Mouse (Mus musculus) lung, postnatal 4 days (tissue): ENCODE measurements around the gene Gm2042.
"Not testable (repeated sequence)": the region's sequence is repeated elsewhere in the genome, so short reads cannot be mapped to it uniquely, and the experiment has no call there.

Experiments used
- DNase-seq, 2 experiments: peaks; one replicate each; pipeline ENCODE4 v3.0.0; 2021

Gm2042 gene

DNA sequence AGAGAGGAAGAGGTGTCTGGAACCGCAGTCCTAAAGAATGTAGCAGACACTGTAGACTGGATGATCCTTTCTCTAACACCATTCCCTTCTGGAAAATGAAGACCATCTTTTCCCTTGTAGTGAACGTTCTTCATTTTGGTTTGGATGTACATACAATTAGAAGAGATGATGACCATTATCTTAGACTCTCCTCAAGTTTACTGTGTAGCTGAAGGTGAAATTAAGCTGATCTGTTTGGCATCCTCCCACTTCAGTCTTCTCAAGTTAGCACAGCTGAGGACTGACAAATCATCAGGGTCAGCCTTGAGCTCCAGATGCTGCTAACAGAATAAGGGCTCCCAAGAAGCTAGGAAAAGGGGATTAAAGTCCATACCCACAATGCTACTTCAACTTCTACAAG lies at the start of gene Gm2042:
Gene Gm2042, plus strand, starts transcription at position 301 of the 400 bp plus-strand sequence.
- not testable (repeated sequence) for DNase-seq

DNA sequence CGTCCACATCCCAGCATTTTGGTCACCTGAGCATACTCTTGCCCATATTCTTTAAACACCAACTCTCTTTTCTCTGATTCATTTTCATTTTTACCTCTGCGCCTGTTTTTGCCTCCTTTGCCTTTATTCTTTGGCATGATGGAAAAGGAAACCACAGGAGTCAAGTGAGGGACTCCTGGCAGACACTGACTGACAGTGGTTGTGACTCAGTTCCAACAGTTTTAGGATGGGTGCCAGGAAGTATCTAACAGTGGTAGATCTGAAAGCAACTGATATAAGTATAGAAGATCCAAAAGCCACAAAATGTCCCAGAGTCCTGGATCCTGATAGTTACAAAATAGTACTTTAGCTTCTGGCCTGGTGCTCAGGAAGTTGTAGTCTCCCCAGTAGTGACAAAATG lies 34.2 kb upstream of the Gm2042 start, which contains the start of gene Gm2035:
Gene Gm2035, minus strand, starts transcription at position 137 of the 400 bp plus-strand sequence.
- DNase-seq: not testable (repeated sequence)

DNA sequence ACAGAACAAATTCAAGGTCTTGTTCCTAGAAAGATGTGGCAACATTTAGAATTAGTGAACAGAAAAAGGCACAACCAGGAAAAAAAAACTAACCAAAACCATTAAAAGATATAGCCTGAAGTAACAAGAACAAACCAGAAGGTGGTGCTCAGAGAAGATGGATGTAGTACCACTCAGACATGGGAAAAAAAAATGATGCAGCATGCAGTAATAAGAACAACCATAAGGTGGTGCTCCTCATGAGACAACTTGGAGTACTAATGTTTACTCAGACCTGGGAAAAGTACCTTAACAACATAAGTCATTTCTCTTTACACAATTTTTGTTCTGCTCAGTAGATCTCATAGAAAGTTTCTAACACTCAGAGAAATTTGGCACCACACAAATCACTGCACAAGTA lies 30.1 kb downstream of the Gm2042 start:
- DNase-seq: not testable (repeated sequence)

DNA sequence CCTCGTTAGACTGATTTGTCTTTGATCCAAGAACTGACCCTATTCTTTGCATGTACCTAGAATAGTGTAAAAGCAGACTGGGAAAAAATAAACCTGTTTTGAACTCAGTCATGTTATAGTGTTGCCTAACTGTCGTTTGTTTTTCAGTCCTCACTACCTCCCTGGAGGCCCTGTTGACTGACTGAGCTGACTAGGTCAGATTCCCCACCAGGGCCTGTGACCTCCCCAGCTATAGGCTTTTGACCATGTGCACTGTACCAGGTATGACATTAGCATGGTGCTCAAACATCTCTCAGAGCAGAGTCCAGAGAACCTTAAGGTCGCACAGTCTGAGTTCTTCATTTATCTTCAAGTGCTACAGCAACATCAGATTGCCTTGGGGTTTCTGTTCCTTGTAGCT lies 50.2 kb downstream of the Gm2042 start:
- DNase-seq: not testable (repeated sequence)
